Mouse (Mus musculus): ENCODE results near the gene Gpr155. TPM values are rescaled to one million over a fixed set of nuclear protein-coding genes. Genes with fewer than 3 reads are reported as not detected.

Gpr155 gene
- polyA plus RNA-seq (2015; fragmentation: Nextera tagmentation; extraction: Ambion mirVana) = 2.6 and 2.8 TPM in 2 replicates

- peak; percentile 97 for DNase-seq (ENCODE audit: low spot score)
Observed at GRCm38 (mm10) chr2:73386356-73387046, at the start of gene Gpr155. Gpr155 (minus strand) TSS chr2:73386572.

- DNase-seq (ENCODE audit: low spot score) = no peak
Observed at GRCm38 (mm10) chr2:73435847-73436246, 49.5 kb upstream of the Gpr155 start.

DNA sequence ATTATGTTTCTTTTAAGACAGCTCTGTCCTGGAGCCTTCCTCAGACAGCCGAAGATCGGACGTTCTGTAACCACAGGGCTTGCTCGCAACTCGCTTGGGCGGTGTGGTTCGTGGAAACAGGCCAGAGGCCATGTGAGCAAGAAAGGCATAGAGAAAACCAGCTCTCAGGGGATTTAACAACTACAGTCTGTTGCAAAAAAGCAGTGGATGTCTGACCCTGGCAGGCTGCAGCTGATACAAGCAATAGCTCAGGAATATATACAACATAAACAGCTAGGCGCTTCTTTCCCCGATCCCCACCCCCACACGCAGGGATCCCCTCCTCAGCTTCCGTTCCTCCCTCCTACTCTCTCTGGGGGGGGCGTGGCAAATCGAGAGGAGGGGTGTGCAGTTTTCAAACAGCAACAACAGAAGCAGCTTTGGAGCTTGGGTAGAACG lies 45.6 kb upstream of the Gpr155 start:
- DNase-seq (ENCODE audit: low spot score) = no peak

GRCm38 (mm10) chr2:73428803-73429468 lies 42.6 kb upstream of the Gpr155 start:
- no peak for DNase-seq (ENCODE audit: low spot score)

DNA sequence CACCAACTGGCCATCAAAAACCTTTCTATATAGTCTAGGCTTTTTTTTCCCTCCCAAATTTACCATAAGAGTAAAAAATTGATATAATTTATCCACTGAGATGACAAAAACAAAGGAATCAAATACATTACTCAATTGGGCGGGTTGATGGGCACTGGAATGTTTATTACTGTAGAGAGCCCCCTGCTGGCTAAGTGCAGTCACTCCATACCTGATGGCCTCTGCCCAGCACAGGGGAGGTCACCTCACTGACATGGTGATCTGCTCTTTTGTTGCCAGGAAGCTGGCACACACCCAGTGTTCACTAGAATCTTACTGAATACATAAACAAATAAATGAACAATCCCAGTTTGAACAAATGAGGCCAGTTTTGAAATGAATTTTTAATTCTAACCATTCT lies 40.9 kb upstream of the Gpr155 start:
- DNase-seq (ENCODE audit: low spot score) = peak; percentile 52

DNA sequence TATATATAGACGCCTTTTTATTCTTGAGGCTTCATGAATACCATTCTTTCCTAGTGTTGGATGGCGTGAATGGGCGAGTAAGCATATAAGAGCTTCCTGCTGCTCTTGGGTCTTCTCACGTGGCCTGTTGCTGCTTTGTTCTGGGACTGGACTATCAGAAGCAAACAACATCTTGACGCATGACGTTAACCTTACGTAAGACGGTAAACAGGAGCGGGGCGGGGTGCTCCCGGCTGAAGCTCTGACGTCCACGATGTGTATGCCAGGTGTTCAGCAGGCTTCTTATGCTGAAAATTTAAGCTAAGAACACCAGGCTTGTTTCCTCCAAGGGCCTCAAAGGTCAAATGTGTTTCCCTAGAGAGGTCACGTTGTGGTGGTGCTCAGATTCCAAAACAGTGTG lies 39.5 kb upstream of the Gpr155 start:
- no peak for DNase-seq (ENCODE audit: low spot score)

DNA sequence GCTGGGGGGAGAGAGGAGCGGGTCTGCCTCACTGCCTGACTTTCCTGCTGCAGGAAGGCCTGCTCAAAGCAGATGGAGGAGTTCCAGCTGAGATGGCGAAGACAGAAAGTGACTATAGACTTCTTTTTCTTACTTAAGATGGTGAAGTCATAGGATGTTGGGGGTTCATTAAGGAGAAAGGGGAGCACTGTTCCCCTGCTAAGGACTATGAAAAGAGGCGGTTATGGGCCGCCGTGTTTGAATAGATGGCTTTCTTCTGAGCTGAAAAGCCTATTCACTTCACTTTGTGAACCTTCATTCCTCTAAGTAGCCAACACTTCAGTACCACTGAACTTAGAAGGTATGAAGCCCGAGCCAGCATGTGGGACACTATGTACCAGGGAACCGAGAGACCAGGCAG lies 33.4 kb upstream of the Gpr155 start:
- no peak for DNase-seq (ENCODE audit: low spot score)

GRCm38 (mm10) chr2:73419285-73419684 lies 32.9 kb upstream of the Gpr155 start:
- DNase-seq (ENCODE audit: low spot score) = no peak

- no peak for DNase-seq (ENCODE audit: low spot score)
Observed at GRCm38 (mm10) chr2:73415892-73416291, 29.5 kb upstream of the Gpr155 start.

GRCm38 (mm10) chr2:73410076-73410475 lies 23.7 kb upstream of the Gpr155 start:
- no peak for DNase-seq (ENCODE audit: low spot score)

GRCm38 (mm10) chr2:73407662-73408061 lies 21.3 kb upstream of the Gpr155 start:
- no peak for DNase-seq (ENCODE audit: low spot score)

GRCm38 (mm10) chr2:73406336-73406915 lies 20.1 kb upstream of the Gpr155 start:
- no peak for DNase-seq (ENCODE audit: low spot score)

DNA sequence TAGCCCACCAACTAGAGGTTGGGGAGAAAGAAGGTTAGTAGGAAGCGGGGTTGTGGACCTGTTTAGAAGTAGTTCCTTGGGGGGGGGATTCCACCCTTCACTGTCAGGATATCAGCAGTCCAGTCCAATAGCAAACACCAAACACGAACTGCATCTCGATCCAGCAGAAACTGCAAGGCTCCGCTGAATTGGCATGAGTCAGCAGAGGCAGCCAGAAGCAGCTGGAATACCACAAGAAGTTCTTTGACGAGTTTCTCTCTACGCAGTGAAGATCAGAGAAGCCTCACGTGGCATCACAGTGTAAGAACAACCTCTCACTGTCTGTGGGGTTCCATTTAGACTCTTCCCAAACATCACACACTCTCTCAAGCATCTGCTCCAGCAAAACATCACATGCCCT lies 18.6 kb upstream of the Gpr155 start:
- DNase-seq (ENCODE audit: low spot score) = no peak

DNA sequence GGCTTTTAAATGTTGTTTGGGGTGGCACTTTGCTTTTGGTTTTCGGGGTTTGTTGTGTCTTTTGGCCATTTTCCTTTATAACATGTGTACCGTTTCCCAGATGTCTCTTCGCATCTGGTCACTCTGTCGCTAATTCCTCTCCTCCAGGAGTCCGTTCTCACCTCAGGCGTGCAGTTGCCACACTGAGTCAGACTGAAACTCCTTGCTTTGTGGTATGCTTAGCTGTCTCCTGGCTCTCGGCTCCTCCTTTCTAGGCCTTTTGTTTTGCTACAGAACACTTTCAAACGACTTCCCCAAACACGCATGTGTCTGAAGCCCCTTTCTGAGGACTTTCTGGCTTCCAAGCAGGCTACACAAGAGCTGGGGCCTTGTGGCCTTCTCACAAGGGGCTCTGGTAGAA lies 18.1 kb upstream of the Gpr155 start:
- no peak for DNase-seq (ENCODE audit: low spot score)

- DNase-seq (ENCODE audit: low spot score) = no peak
Observed at GRCm38 (mm10) chr2:73403385-73404013, 17.1 kb upstream of the Gpr155 start.

- no peak for DNase-seq (ENCODE audit: low spot score)
Observed at GRCm38 (mm10) chr2:73401689-73402088, 15.3 kb upstream of the Gpr155 start.

DNA sequence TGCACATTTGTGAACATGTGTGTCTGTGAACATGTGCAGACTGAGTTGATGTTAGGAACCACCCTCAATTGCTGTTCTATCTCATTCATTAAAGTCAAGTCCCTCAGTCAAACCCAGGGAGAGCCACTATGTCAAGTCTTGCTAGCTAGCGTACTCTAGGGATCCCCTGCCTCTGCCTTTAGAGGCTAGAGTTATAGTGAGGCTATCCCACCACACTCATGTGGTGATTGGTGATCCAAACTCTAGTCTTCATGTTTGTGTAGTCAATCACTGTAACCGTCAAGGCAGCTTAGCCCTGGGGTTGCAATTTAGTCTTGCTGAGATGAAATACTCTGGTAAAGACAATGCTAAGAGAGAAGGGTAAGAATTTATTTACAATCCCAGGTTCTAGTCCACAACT lies 11.1 kb upstream of the Gpr155 start:
- DNase-seq (ENCODE audit: low spot score) = no peak

DNA sequence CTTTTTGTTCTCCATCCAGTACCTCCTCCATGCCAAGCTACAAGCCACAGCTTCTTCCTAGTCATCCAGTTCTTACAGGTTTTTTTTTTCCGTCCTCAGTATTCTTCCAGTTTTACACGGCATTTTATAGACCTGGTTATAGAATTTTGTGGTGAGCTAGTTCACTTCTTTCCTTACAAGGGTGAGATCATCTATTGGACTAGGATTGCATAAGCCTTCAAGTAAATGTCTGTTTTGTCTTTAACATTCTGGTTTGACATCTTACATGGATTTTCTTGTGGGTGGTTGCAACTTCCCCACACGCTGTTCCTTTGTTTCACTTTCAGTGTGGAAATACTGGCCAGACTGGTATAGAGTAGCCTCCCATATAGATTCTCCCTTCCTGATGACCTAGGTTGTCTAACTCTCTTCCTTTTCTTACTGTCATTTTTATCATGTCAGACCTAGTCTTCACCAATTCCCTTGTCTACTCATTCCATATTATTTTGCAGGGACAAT lies 10.5 kb upstream of the Gpr155 start:
- no peak for DNase-seq (ENCODE audit: low spot score)

GRCm38 (mm10) chr2:73395516-73395915 lies 9.1 kb upstream of the Gpr155 start:
- DNase-seq (ENCODE audit: low spot score) = no peak

GRCm38 (mm10) chr2:73394476-73394875 lies 8.1 kb upstream of the Gpr155 start:
- no peak for DNase-seq (ENCODE audit: low spot score)

DNA sequence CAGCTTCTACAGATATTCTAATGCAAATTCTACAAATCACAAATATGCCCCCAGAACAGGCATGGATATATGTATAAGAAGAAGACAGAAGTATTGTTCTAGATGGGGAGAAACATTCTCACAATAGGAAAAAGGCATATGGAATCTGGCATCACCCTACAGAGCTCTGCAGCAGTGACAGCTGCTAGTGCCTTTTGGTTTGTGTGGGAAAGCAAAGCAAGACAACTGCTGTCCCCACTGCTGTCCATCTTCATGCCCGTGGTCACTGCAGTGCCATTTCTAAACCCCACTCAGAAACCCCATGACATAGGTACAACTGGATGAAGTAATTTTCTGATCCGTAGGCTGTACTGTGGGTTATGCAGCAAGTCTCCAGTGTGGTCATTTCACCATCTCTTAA lies 6.4 kb upstream of the Gpr155 start:
- no peak for DNase-seq (ENCODE audit: low spot score)

DNA sequence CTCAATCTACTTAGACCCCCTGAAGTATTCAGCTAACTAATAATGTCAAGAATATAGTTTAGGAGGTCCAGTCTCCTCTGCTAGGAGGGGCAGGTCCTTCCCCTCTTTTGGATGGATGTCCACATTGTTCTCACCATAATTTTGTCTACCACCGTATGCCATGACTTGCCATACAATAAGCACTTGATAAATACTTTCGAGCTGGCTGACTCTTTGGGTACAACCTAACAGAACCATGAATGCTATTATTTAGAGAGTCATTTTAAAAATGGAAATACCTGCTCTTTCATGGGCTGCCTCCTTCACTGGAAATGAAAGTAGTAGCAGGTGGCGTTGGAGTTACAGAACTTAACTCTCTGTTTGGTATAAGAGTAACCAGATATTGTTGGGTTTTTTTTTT lies 3.6 kb upstream of the Gpr155 start:
- DNase-seq (ENCODE audit: low spot score) = no peak
